Mouse (Mus musculus): Measurements from ENCODE around the gene Rnf103.

The Rnf103 gene

GRCm38 (mm10) chr6:71492756-71493674 lies 679 bp upstream of the Rnf103 start:
- no peak for DNase-seq

GRCm38 (mm10) chr6:71494341-71495020 lies 787 bp downstream of the Rnf103 start:
- peak; percentile 39 for DNase-seq

- DNase-seq: no peak
Observed at GRCm38 (mm10) chr6:71500575-71500974, 6.9 kb downstream of the Rnf103 start.

GRCm38 (mm10) chr6:71503001-71503400 lies 9.3 kb downstream of the Rnf103 start:
- no peak for DNase-seq

- no peak for DNase-seq
Observed at GRCm38 (mm10) chr6:71503670-71504069, 10.0 kb downstream of the Rnf103 start.

GRCm38 (mm10) chr6:71504091-71504490 lies 10.4 kb downstream of the Rnf103 start:
- DNase-seq: no peak

- DNase-seq: no peak
Observed at GRCm38 (mm10) chr6:71505671-71506070, 12.0 kb downstream of the Rnf103 start.

- no peak for DNase-seq
Observed at GRCm38 (mm10) chr6:71519476-71519875, 25.8 kb downstream of the Rnf103 start.

- no peak for DNase-seq
Observed at GRCm38 (mm10) chr6:71525556-71525955, 31.9 kb downstream of the Rnf103 start.

- no peak for DNase-seq
Observed at GRCm38 (mm10) chr6:71527056-71527455, 33.4 kb downstream of the Rnf103 start.

- no peak for DNase-seq
Observed at GRCm38 (mm10) chr6:71527826-71528225, 34.1 kb downstream of the Rnf103 start.

- no peak for DNase-seq
Observed at GRCm38 (mm10) chr6:71530176-71530575, 36.5 kb downstream of the Rnf103 start.

GRCm38 (mm10) chr6:71537286-71537685 lies 43.6 kb downstream of the Rnf103 start:
- no peak for DNase-seq

- DNase-seq: peak; percentile 94
Observed at GRCm38 (mm10) chr6:71543686-71544499, 50.2 kb downstream of the Rnf103 start, which contains the start of gene Chmp3. Gene Chmp3 (plus strand): TSS chr6:71543797.

- DNase-seq: no peak
Observed at GRCm38 (mm10) chr6:71555507-71555951, 61.8 kb downstream of the Rnf103 start.

- no peak for DNase-seq
Observed at GRCm38 (mm10) chr6:71556826-71557225, 63.1 kb downstream of the Rnf103 start.

Measured in right cerebral cortex, postnatal 14 days (tissue).